Mouse (Mus musculus): ENCODE results near the gene Timm10. TPM values are rescaled to one million over a fixed set of nuclear protein-coding genes. Genes with fewer than 3 reads are reported as not detected.
"Not testable (repeated sequence)": the region's sequence is repeated elsewhere in the genome, so short reads cannot be mapped to it uniquely, and the experiment has no call there.

Timm10 gene
- total RNA-seq (2021), result 10 to 100 TPM; 45.8 to 59.0 TPM
- long read RNA-seq, experiment 1, transcript Timm10-201 (3 exons, 690 nt), result major isoform, 11 of 12 reads
- long read RNA-seq, experiment 1, partial matches to known transcripts, result 1 of 12 reads
- long read RNA-seq, experiment 1, other reads (novel, unspliced or antisense), result 0 of 12 reads
- long read RNA-seq, experiment 2, transcript Timm10-201 (3 exons, 690 nt), result major isoform, 30 of 30 reads
- long read RNA-seq, experiment 2, partial matches to known transcripts, result 0 of 30 reads
- long read RNA-seq, experiment 2, other reads (novel, unspliced or antisense), result 0 of 30 reads

DNA sequence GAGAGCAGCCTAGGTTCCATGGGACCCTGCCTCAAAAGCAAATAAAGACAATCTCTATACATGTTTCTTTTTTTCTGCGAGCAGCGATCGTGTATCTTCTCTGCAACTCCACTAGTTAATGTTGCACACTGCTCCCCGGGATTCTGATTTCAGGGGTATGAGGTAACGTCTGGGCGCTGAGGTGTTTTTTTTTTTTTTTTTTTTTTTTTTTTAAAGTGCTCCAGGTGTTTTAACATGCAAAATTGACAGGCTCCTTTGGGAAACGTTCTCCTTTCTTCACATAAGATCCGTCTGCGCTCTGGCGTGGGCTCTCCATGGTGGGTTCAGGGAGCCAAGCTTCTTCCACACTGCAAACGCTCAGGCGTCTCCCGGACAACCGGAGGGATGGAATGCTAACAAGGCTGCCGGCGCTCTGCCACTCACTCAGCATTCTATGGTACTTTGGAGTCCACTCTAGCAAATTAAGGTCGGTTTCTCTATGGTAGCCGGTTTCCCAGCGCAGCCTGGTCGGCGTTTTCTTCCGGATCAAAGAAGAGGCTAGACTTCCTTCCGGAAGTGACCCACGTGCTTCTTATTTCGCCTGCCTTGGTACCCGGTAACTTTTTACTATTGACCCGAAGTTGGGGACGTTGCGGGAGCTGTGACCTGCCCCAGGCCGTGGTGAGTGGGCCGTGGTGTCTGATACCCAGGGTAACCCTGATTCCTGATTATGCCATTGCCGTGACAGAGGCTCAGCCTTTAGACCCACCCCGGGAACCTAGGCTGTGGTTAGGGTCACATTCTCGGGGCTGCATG lies at the start of gene Timm10:
TSS of gene Timm10 (plus strand) at position 510 of the 795 bp plus-strand sequence.
- DNase-seq (ENCODE audit: low spot score in 2 of 2), result peak; percentile 67 to 70

- DNase-seq (ENCODE audit: low spot score in 2 of 2), result no peak
Observed at GRCm38 (mm10) chr2:84777706-84778105, 49.1 kb upstream of the Timm10 start.

GRCm38 (mm10) chr2:84779210-84779609 lies 47.6 kb upstream of the Timm10 start:
- DNase-seq (ENCODE audit: low spot score in 2 of 2), result no peak

DNA sequence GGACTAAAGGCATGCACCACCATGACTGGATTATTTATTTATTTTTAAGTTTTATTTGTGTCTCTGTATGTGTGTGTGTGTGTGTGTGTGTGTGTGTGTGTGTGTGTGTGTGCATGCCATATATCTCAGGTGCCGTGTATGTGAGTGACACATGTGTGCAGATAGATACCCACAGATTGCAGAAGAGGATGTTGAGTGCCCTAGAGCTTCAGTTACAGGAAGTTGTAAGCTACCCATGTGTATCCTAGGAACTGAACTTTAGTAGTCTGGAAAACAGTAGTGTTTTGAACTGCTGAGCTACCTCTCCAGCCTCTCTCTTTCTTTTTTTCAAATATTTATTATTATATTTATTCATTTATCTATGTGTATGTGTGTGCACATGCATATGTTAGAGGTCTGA lies 43.5 kb upstream of the Timm10 start:
- no peak for DNase-seq (ENCODE audit: low spot score in 2 of 2)

- no peak for DNase-seq (ENCODE audit: low spot score in 2 of 2)
Observed at GRCm38 (mm10) chr2:84783840-84784566, 42.8 kb upstream of the Timm10 start.

- no peak for DNase-seq (ENCODE audit: low spot score in 2 of 2)
Observed at GRCm38 (mm10) chr2:84788316-84788715, 38.5 kb upstream of the Timm10 start.

- no peak for DNase-seq (ENCODE audit: low spot score in 2 of 2)
Observed at GRCm38 (mm10) chr2:84790418-84790817, 36.4 kb upstream of the Timm10 start.

- DNase-seq (ENCODE audit: low spot score in 2 of 2), result no peak
Observed at GRCm38 (mm10) chr2:84792516-84792915, 34.3 kb upstream of the Timm10 start.

- no peak for DNase-seq (ENCODE audit: low spot score in 2 of 2)
Observed at GRCm38 (mm10) chr2:84793154-84793553, 33.6 kb upstream of the Timm10 start.

- no peak for DNase-seq (ENCODE audit: low spot score in 2 of 2)
Observed at GRCm38 (mm10) chr2:84793871-84794270, 32.9 kb upstream of the Timm10 start.

- peak; percentile 65 to 73 for DNase-seq (ENCODE audit: low spot score in 2 of 2)
Observed at GRCm38 (mm10) chr2:84797833-84798492, 28.8 kb upstream of the Timm10 start.

DNA sequence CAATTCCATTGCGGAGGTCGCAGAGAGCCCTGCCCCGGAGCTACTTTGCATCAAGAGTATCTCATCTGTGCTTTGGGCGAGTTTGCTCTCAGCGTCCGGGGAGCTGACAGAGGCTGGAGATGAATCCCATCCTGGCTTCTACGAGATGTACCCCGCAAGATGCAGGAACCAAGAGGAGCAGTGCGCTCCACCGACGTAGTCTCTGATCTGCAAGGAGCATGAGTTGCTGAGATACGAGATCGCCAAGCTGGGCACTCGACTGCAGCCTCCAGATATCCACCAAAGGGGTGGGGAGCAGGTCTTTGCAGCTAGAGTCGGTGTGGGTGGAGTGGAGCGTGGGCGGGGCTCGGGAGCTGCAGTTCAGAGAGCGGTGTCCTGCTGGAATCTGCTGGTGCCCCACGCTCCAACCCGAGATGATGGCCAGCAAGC lies 28.3 kb upstream of the Timm10 start, which contains the start of gene Ube2l6:
TSS of gene Ube2l6 (plus strand) at position 336 of the 429 bp plus-strand sequence.
- DNase-seq (ENCODE audit: low spot score in 2 of 2), result peak; percentile 58 to 62

- DNase-seq (ENCODE audit: low spot score in 2 of 2), result peak; percentile 49 to 55
Observed at GRCm38 (mm10) chr2:84799041-84799561, 27.7 kb upstream of the Timm10 start.

DNA sequence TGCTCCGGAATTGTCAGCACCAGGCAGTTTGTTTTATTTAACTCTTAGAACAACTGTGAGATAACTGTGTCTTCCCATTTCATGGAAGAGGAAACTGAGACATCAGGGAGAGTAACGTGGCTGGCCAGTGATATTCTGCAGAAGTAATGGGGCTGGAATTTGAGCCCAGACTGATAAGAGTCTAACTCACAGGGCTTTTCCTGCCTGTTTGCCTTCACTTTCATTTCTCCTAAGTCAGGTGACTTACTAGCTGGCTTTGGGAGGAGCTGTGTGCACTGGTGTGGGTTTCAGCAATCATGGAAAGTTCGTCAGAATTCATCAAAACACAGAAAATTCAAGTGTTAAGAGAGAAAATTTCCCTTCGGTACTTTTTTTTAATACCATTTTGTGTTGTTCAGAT lies 26.5 kb upstream of the Timm10 start:
- DNase-seq (ENCODE audit: low spot score in 2 of 2), result no peak

- DNase-seq (ENCODE audit: low spot score in 2 of 2), result not testable (repeated sequence)
Observed at GRCm38 (mm10) chr2:84801223-84801622, 25.6 kb upstream of the Timm10 start.

DNA sequence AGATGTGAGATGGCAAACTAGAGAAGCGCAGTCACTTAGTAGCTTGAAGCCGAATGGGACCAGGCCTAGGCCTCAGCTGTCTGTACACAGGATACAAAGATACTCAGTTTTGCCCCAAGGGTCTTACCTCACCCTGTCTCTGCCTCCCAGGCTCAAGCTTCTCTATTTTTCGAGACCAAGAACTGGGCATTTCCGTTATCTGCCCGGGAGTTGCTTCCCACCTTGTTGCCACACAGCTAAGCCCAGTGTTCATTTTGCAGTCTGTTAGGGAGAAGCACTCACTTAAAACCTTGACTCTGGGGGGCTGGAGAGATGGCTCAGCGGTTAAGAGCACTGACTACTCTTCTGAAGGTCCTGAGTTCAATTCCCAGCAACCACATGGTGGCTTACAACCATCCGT lies 22.8 kb upstream of the Timm10 start:
- no peak for DNase-seq (ENCODE audit: low spot score in 2 of 2)

DNA sequence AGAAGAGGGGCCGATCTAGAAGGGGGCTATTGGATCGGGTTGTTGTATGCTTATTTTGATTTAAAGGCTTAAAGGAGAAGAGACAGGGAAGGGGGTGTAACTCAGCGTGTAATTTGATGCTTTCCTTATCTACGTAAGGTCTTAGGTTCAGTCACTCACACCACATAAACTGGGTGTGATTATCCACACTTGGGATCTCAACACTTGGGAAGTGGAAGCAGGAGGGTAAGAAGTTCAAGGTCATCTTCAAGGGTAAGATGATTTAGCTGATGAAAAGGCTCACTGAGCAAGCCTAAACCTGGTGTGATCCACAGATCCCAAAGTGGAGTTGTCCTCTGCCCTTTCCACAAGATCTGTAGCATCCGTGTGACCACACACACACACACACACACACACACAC lies 20.3 kb upstream of the Timm10 start:
- no peak for DNase-seq (ENCODE audit: low spot score in 2 of 2)

GRCm38 (mm10) chr2:84809330-84809729 lies 17.5 kb upstream of the Timm10 start:
- DNase-seq (ENCODE audit: low spot score in 2 of 2), result no peak

DNA sequence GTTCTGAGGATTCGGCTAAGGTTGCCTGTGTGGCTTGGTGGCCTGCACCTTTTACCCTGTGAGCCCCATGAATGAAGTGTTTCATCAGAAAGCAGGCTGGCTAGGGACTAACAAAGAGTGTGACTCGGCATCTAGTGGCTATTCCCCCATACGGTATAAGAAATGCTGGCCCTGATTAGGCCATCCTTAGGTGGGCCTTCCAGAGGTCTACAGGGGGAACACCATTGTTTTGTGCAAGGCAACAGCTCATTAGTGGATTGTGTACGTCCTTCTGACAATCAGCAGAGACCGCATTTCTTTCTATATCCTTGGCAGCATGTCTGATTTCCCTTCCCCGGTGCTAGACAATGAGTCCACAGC lies 16.3 kb upstream of the Timm10 start:
- no peak for DNase-seq (ENCODE audit: low spot score in 2 of 2)

GRCm38 (mm10) chr2:84810886-84811577 lies 15.8 kb upstream of the Timm10 start:
- peak; percentile 74 to 82 for DNase-seq (ENCODE audit: low spot score in 2 of 2)
